Mouse (Mus musculus): ENCODE measurements around the gene Mief2. TPM values are rescaled to one million over a fixed set of nuclear protein-coding genes. Genes with fewer than 3 reads are reported as not detected.

The Mief2 gene
- polyA plus RNA-seq, 1 experiment from 2014 or later: 14.2 TPM

DNA sequence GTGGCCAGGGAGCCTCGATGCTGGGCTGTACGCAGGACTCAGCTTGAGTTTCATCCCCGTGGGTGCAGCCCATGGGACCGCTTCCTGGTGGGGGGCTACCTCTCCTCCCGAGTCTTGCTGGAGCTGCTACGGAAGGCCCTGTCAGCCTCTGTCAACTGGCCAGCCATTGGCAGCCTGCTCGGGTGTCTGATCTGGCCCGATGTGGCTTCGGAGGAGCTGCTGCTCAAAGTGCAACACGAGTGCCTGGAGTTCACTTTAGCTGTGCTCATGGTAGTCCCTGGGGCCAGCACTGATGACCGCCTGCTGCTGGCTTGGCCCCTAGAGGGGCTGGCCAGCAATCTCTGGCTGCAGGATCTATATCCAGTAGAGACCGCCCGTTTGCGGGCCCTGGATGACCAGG, 3.1 kb downstream of the Mief2 start:
- Histone ChIP-seq H3K4me3 (ENCODE audit: low read depth, low read length) (no peak overlapping the region), H3K9ac (ENCODE audit: low read length) (no peak overlapping the region), H3K4me1 (replicated peaks; ENCODE audit: control insufficient read depth, insufficient read depth, low read length) (peaks cover 7% of the 10 kb centered on the region; the same call in 1 of the 2 replicates), H3K9me3 (ENCODE audit: control insufficient read depth, low read length) (no peaks in the 10 kb centered on the region), H3K27me3 (ENCODE audit: control insufficient read depth, insufficient read depth, low read length) (no peaks in the 10 kb centered on the region), H3K4me2 (ENCODE audit: low read depth, low read length, severe bottlenecking) (no peak overlapping the region), H3K36me3 (ENCODE audit: control insufficient read depth, insufficient read depth, low read length) (no peaks in the 10 kb centered on the region), H3K27ac (ENCODE audit: low read depth, low read length) (no peak overlapping the region)
- DNase-seq (ENCODE audit: low spot score) (no peak), ATAC-seq (replicated peaks; ENCODE audit: low FRiP score) (no peak)
- 94% methylated on average over 14 of the region's 14 CpGs for WGBS

DNA sequence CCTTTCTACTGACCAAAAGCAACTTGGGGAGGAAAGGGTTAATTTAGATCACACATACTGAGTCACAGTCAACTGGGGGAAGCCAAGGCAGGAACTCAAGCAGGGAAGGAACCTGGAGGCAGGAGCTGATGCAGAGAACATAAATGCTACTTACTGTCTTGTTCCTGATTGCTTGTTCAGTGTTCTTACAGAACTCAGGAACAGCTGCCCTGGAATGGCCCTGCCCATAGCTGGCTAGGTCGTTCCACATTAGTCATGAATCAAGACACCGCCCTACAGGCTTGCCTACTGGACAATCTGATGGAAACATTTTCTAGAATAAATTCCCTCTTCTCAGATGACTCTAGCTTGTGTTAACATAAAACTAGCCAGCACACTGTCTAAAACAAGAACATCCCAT, 6.0 kb downstream of the Mief2 start:
- H3K4me1 ChIP-seq (replicated peaks; ENCODE audit: control insufficient read depth, insufficient read depth, low read length): no peaks in the 10 kb centered on the region
- H3K9me3 ChIP-seq (ENCODE audit: control insufficient read depth, low read length): no peaks in the 10 kb centered on the region
- 83% methylated on average over 2 of the region's 2 CpGs for WGBS
- no peak overlapping the region for H3K4me2 ChIP-seq (ENCODE audit: low read depth, low read length, severe bottlenecking)
- H3K27me3 ChIP-seq (ENCODE audit: control insufficient read depth, insufficient read depth, low read length): no peaks in the 10 kb centered on the region
- no peaks in the 10 kb centered on the region; the same call in 1 of the 2 replicates for H3K36me3 ChIP-seq (ENCODE audit: control insufficient read depth, insufficient read depth, low read length)
- no peak overlapping the region for H3K27ac ChIP-seq (ENCODE audit: low read depth, low read length)
- no peak overlapping the region for H3K4me3 ChIP-seq (ENCODE audit: low read depth, low read length)
- no peak overlapping the region for H3K9ac ChIP-seq (ENCODE audit: low read length)
- DNase-seq (ENCODE audit: low spot score) (no peak), ATAC-seq (replicated peaks; ENCODE audit: low FRiP score) (no peak)

DNA sequence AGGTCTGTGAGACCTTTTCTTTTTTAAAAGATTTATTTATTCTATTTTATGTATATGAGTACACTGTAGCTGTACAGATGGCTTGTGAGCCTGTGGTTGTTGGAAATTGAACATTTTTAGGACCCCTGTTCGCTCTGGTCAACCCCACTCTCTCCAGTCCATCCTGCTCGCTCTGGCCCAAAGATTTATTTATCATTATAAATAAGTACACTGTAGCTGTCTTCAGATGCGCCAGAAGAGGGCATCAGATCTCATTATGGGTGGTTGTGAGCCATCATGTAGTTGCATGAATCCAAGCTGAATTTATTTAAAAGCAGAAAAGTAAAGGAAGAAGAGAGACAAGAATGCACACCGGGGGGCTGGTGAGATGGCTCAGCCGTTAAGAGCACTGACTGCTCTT, 7.0 kb downstream of the Mief2 start:
- WGBS: 87% methylated on average over 5 of the region's 5 CpGs
- Histone ChIP-seq H3K9ac (ENCODE audit: low read length) (no peak overlapping the region), H3K27ac (ENCODE audit: low read depth, low read length) (no peak overlapping the region), H3K36me3 (ENCODE audit: control insufficient read depth, insufficient read depth, low read length) (no peaks in the 10 kb centered on the region; the same call in 1 of the 2 replicates), H3K27me3 (ENCODE audit: control insufficient read depth, insufficient read depth, low read length) (no peaks in the 10 kb centered on the region), H3K4me2 (ENCODE audit: low read depth, low read length, severe bottlenecking) (no peak overlapping the region), H3K4me3 (ENCODE audit: low read depth, low read length) (no peak overlapping the region), H3K4me1 (replicated peaks; ENCODE audit: control insufficient read depth, insufficient read depth, low read length) (no peaks in the 10 kb centered on the region), H3K9me3 (ENCODE audit: control insufficient read depth, low read length) (no peaks in the 10 kb centered on the region)
- no peak for ATAC-seq (replicated peaks; ENCODE audit: low FRiP score)
- DNase-seq (ENCODE audit: low spot score): no peak

DNA sequence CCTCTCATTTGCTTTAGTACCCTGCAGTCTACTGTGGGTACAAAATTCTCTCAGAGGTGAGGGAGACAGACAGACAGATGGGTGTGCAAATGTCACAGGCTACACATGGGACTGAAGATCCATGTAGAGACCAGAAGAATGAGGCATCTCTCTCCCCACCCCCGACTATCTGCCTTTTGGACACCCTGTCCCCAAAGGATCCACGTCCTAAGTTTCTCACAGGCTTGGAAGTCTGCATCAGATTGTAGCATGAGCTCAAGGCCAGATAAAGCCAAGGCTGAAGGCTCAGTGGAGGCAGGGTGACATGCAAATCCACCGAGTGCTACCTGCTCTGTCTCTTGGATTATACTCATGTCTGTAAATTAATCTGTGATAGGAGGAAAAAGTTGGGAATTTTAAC, 8.3 kb downstream of the Mief2 start:
- no peaks in the 10 kb centered on the region for H3K27me3 ChIP-seq (ENCODE audit: control insufficient read depth, insufficient read depth, low read length)
- ATAC-seq (replicated peaks; ENCODE audit: low FRiP score) (no peak), DNase-seq (ENCODE audit: low spot score) (no peak)
- no peaks in the 10 kb centered on the region for H3K9me3 ChIP-seq (ENCODE audit: control insufficient read depth, low read length)
- no peak overlapping the region for H3K9ac ChIP-seq (ENCODE audit: low read length)
- no peak overlapping the region for H3K27ac ChIP-seq (ENCODE audit: low read depth, low read length)
- no peaks in the 10 kb centered on the region for H3K4me1 ChIP-seq (replicated peaks; ENCODE audit: control insufficient read depth, insufficient read depth, low read length)
- H3K36me3 ChIP-seq (ENCODE audit: control insufficient read depth, insufficient read depth, low read length): no peaks in the 10 kb centered on the region; the same call in 1 of the 2 replicates
- no peak overlapping the region for H3K4me2 ChIP-seq (ENCODE audit: low read depth, low read length, severe bottlenecking)
- H3K4me3 ChIP-seq (ENCODE audit: low read depth, low read length): no peak overlapping the region
- 82% methylated on average over 3 of the region's 3 CpGs for WGBS

DNA sequence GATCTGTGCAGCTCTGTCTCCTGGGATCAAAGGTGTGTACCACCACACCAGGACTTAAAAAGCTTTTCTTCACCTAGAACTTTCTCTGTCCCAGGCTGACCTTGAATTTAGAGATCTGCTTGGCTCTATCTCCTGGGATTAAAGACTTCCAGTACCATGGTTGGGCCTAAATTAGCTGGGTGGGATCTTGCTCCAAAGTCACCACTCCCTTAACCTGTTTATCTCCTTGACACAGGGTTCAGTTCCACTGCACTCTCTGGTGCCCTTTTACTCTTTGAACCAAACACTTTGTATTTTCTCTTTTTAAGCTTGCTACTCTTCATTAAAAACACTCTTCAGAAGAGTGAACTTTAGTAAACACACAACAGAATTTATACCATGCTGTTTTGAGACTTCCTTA, 9.3 kb downstream of the Mief2 start:
- no peak for DNase-seq (ENCODE audit: low spot score)
- peaks cover 2% of the 10 kb centered on the region; the same call in 1 of the 2 replicates for H3K36me3 ChIP-seq (ENCODE audit: control insufficient read depth, insufficient read depth, low read length)

DNA sequence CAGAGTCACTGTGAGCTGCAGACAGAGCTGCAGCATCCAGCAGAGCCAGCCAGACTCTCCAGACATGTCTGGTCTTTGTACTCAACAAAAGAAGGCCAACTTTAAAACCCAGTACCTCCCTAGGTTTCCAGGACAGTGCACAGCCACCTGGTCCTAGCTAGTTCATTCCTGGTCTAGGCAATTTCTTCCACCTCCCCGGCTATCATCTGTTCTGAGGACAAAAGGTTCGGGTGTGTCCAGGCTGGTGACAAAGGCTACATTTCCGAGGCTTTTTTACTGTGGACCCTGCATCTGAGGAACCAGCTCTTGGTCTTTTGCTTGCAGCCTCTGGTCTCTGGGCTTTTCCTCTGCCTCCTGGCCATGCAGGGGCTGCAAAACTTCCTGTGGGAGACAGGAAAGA, 12.1 kb downstream of the Mief2 start:
- Histone ChIP-seq H3K4me1 (replicated peaks; ENCODE audit: control insufficient read depth, insufficient read depth, low read length) (no peaks in the 10 kb centered on the region), H3K4me2 (ENCODE audit: low read depth, low read length, severe bottlenecking) (no peak overlapping the region), H3K4me3 (ENCODE audit: low read depth, low read length) (no peak overlapping the region), H3K9ac (ENCODE audit: low read length) (no peak overlapping the region), H3K36me3 (ENCODE audit: control insufficient read depth, insufficient read depth, low read length) (peaks cover 3% of the 10 kb centered on the region; the same call in 1 of the 2 replicates), H3K27me3 (ENCODE audit: control insufficient read depth, insufficient read depth, low read length) (no peaks in the 10 kb centered on the region), H3K27ac (ENCODE audit: low read depth, low read length) (no peak overlapping the region), H3K9me3 (ENCODE audit: control insufficient read depth, low read length) (no peaks in the 10 kb centered on the region)
- DNase-seq (ENCODE audit: low spot score): no peak
- ATAC-seq (replicated peaks; ENCODE audit: low FRiP score): no peak
- WGBS: 78% methylated on average over 3 of the region's 3 CpGs

More for the DNA sequence above, 9.3 kb downstream of the Mief2 start:
- Histone ChIP-seq H3K9ac (ENCODE audit: low read length) (no peak overlapping the region), H3K4me3 (ENCODE audit: low read depth, low read length) (no peak overlapping the region), H3K4me2 (ENCODE audit: low read depth, low read length, severe bottlenecking) (no peak overlapping the region), H3K27ac (ENCODE audit: low read depth, low read length) (no peak overlapping the region), H3K27me3 (ENCODE audit: control insufficient read depth, insufficient read depth, low read length) (no peaks in the 10 kb centered on the region), H3K9me3 (ENCODE audit: control insufficient read depth, low read length) (no peaks in the 10 kb centered on the region), H3K4me1 (replicated peaks; ENCODE audit: control insufficient read depth, insufficient read depth, low read length) (no peaks in the 10 kb centered on the region)
- no peak for ATAC-seq (replicated peaks; ENCODE audit: low FRiP score)

DNA sequence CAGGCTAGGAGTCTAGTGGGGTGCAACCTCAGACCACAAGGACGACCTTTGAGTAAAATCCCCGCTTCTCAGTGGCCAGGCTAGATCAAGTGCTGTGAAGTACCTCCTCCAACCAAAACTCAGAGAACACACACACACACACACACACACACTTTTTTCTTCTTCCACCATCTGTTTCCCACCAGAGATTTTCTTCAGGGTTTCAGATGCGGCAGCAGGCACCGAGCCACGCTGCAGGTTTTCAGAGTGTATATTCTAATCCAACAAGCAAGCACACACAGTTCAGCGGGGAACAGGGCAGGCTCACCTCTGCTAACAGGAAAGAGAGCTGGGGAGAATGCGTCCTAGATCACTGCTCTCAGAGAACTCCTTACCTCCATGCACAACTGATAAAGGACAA, 27.4 kb downstream of the Mief2 start:
- ATAC-seq (replicated peaks; ENCODE audit: low FRiP score): no peak
- Histone ChIP-seq H3K4me2 (ENCODE audit: low read depth, low read length, severe bottlenecking) (no peak overlapping the region), H3K4me1 (replicated peaks; ENCODE audit: control insufficient read depth, insufficient read depth, low read length) (no peaks in the 10 kb centered on the region), H3K4me3 (ENCODE audit: low read depth, low read length) (no peak overlapping the region), H3K9ac (ENCODE audit: low read length) (no peak overlapping the region), H3K9me3 (ENCODE audit: control insufficient read depth, low read length) (no peaks in the 10 kb centered on the region), H3K36me3 (ENCODE audit: control insufficient read depth, insufficient read depth, low read length) (peaks cover 2% of the 10 kb centered on the region; the same call in 1 of the 2 replicates), H3K27ac (ENCODE audit: low read depth, low read length) (no peak overlapping the region), H3K27me3 (ENCODE audit: control insufficient read depth, insufficient read depth, low read length) (no peaks in the 10 kb centered on the region)
- no peak for DNase-seq (ENCODE audit: low spot score)
- WGBS: 92% methylated on average over 7 of the region's 7 CpGs

DNA sequence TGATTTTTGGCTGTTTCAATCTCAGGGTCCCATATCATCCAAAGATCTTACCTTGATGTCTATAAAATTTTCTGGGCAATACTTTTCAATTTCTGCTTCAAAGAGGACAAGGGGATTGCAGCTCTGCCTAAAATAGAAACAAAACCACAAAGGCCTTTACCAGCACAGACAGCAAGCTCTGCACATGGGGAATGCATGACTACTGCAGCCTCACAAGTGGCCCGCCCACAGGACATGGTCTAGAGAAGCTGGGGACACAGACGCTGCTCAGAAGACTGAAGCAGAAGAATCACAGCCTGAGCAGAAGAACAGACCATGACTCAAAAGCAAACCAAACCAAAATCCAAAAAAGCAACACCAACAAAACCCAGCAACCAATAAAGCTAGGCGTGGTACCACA, 33.5 kb downstream of the Mief2 start:
- Histone ChIP-seq H3K27me3 (ENCODE audit: control insufficient read depth, insufficient read depth, low read length) (no peaks in the 10 kb centered on the region), H3K27ac (ENCODE audit: low read depth, low read length) (no peak overlapping the region), H3K9me3 (ENCODE audit: control insufficient read depth, low read length) (no peaks in the 10 kb centered on the region), H3K9ac (ENCODE audit: low read length) (no peak overlapping the region), H3K4me2 (ENCODE audit: low read depth, low read length, severe bottlenecking) (no peak overlapping the region), H3K36me3 (ENCODE audit: control insufficient read depth, insufficient read depth, low read length) (no peaks in the 10 kb centered on the region), H3K4me1 (replicated peaks; ENCODE audit: control insufficient read depth, insufficient read depth, low read length) (no peaks in the 10 kb centered on the region), H3K4me3 (ENCODE audit: low read depth, low read length) (no peak overlapping the region)
- ATAC-seq (replicated peaks; ENCODE audit: low FRiP score) (no peak), DNase-seq (ENCODE audit: low spot score) (no peak)
- 91% methylated on average over 3 of the region's 3 CpGs for WGBS

DNA sequence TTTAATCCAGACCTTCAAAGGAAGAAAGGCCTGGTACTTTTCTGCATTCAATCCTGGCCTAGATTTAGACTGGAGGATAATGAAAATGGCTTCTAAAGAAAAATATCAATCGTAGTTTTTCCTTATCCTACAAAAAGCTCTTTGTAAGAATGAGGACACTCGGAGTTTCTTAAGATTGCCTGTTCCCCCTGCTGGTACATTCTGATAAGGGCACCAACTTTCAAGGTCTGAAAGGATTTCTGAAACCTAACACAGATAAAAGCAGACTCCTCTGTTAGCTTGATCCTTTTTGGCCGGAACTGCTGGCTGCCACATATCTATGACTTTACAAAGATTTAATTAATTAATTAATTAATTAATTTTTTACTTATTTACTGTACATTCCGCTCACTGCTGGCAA, 38.8 kb downstream of the Mief2 start:
- DNase-seq (ENCODE audit: low spot score) (no peak), ATAC-seq (replicated peaks; ENCODE audit: low FRiP score) (no peak)
- Histone ChIP-seq H3K9me3 (ENCODE audit: control insufficient read depth, low read length) (no peaks in the 10 kb centered on the region), H3K27ac (ENCODE audit: low read depth, low read length) (no peak overlapping the region), H3K4me2 (ENCODE audit: low read depth, low read length, severe bottlenecking) (no peak overlapping the region), H3K36me3 (ENCODE audit: control insufficient read depth, insufficient read depth, low read length) (no peaks in the 10 kb centered on the region), H3K4me1 (replicated peaks; ENCODE audit: control insufficient read depth, insufficient read depth, low read length) (no peaks in the 10 kb centered on the region), H3K9ac (ENCODE audit: low read length) (no peak overlapping the region), H3K27me3 (ENCODE audit: control insufficient read depth, insufficient read depth, low read length) (no peaks in the 10 kb centered on the region), H3K4me3 (ENCODE audit: low read depth, low read length) (no peak overlapping the region)
- WGBS: 86% methylated on average over 4 of the region's 4 CpGs

Data from forebrain, embryonic 11.5 days (tissue).